ENCODE assay signal across 22 mouse cellular contexts in the genomic region with DNA sequence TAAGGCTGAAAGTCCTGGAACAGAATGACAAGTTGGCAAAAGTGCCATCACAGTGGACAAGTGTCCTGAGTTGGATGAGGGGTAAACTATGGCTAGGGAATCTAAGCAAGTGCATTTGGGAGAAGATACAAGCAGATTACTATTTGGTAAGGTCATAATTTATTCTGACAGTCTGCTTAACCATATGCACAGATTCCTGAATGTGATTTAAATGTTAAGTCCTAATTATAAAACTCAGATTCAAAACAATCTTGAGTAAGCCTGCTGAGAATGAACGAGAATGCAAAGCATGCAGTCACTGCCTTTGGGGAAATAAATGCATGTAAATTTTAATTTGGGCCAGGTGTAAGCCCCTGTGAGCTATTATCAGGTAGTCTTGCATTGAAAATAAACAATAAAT.
"Had no signal": no experiment of that assay in that cellular context is flagged by ENCODE, and none has a peak within 500 bp of the region (broad histone marks: within the 10 kb centered on the region; RNA-seq: fewer than 3 reads in every experiment).

No protein-coding gene starts in this region.

- H3K4me1 ChIP-seq: limb, embryonic 13.5 days; liver, embryonic 12.5 days; liver, embryonic 15.5 days; lung, embryonic 15.5 days; megakaryocyte, embryonic 14.5 days; midbrain, embryonic 10.5 days; midbrain, embryonic 13.5 days; neural tube, embryonic 13.5 days had no signal

- ATAC-seq: liver, embryonic 12.5 days; midbrain, embryonic 13.5 days; midbrain, embryonic 16.5 days had no signal

- H3K36me3 ChIP-seq: limb, embryonic 13.5 days; liver, embryonic 12.5 days; liver, embryonic 15.5 days; lung, embryonic 15.5 days; midbrain, embryonic 10.5 days; midbrain, embryonic 13.5 days; neural tube, embryonic 13.5 days had no signal

- H3K4me3 ChIP-seq: layer of hippocampus, adult 2 months; limb, embryonic 13.5 days; liver, embryonic 12.5 days; liver, embryonic 15.5 days; lung, embryonic 15.5 days; megakaryocyte, embryonic 14.5 days; midbrain, embryonic 10.5 days; midbrain, embryonic 13.5 days; myocyte; neural tube, embryonic 13.5 days had no signal

- H3K9me3 ChIP-seq: limb, embryonic 13.5 days; liver, embryonic 12.5 days; liver, embryonic 15.5 days; lung, embryonic 15.5 days; megakaryocyte, embryonic 14.5 days; midbrain, embryonic 10.5 days; midbrain, embryonic 13.5 days; neural tube, embryonic 13.5 days had no signal

- H3K27ac ChIP-seq: kidney, postnatal 0 days; layer of hippocampus, adult 2 months; limb, embryonic 13.5 days; liver, embryonic 12.5 days; liver, embryonic 15.5 days; lung, embryonic 15.5 days; midbrain, embryonic 10.5 days; midbrain, embryonic 13.5 days; neural tube, embryonic 13.5 days had no signal

- DNase-seq: kidney, postnatal 25 days; layer of hippocampus, adult 9-11 months; left cerebral cortex, postnatal 4 days; liver; lung, adult 18-20 months; lung, postnatal 10 days; lung, postnatal 36 days; thymus, adult 18-20 months; thymus, postnatal 14 days; thymus, postnatal 4 days had no signal

- H3K4me2 ChIP-seq: limb, embryonic 13.5 days; liver, embryonic 12.5 days; liver, embryonic 15.5 days; lung, embryonic 15.5 days; midbrain, embryonic 13.5 days; neural tube, embryonic 13.5 days had no signal

- H3K27me3 ChIP-seq: limb, embryonic 13.5 days; liver, embryonic 12.5 days; liver, embryonic 15.5 days; lung, embryonic 15.5 days; megakaryocyte, embryonic 14.5 days; midbrain, embryonic 13.5 days; neural tube, embryonic 13.5 days had no signal

- H3K9ac ChIP-seq: limb, embryonic 13.5 days; liver, embryonic 12.5 days; liver, embryonic 15.5 days; lung, embryonic 15.5 days; midbrain, embryonic 13.5 days; neural tube, embryonic 13.5 days had no signal
